Mouse (Mus musculus) ovary, postnatal 10 days (tissue): ENCODE results near the gene Lzic.

Experiments used
- DNase-seq: peaks from one replicate; pipeline ENCODE4 v3.0.0; 2022; ENCODE audit warnings: low spot score

Gene Lzic

GRCm38 (mm10) chr4:149477078-149477477 lies 8.0 kb upstream of the Lzic start, which contains the start of gene Tmem274:
Tmem274 (plus strand) TSS chr4:149477378.
- no peak for DNase-seq

DNA sequence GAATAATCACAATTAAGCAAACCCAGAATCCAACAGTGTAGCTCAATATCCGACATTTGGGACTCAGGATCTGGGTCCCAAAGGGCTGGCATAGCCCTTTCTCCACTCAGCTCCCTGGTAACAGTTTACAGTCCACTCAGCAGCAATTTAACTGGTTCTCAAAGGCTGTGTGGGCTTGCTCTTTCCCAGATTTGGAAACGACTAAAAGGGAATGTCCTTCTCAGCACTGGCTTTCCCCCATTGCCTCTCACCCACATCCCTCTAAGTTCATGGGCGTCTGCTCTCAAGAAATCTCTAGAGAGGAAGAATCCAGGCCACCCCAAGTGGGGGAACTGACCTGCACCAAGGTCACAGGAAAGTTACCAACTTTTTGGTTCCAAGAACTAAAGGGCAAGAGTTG lies 463 bp upstream of the Lzic start:
- DNase-seq, result no peak

DNA sequence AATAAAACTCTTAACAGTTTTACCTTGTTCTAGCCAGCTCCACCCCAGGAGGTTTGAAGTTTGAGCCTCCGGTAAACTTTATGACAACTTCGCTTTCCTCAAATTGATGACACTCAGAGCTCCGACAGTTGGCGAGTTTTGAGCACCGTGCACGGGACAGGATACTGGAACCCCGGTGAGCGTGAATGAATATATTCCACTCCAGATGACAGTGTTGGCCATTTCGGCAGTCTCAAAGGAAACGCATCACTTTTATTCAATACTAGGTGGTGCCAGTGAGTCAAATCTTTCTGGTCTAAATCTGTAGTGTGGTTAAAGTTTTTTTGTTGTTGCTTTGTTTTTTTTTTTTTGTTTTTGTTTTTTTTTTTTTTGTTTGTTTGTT lies 787 bp downstream of the Lzic start:
- no peak for DNase-seq

GRCm38 (mm10) chr4:149487729-149488128 lies 2.7 kb downstream of the Lzic start:
- DNase-seq, result no peak

GRCm38 (mm10) chr4:149489415-149490240 lies 4.6 kb downstream of the Lzic start:
- DNase-seq, result no peak

DNA sequence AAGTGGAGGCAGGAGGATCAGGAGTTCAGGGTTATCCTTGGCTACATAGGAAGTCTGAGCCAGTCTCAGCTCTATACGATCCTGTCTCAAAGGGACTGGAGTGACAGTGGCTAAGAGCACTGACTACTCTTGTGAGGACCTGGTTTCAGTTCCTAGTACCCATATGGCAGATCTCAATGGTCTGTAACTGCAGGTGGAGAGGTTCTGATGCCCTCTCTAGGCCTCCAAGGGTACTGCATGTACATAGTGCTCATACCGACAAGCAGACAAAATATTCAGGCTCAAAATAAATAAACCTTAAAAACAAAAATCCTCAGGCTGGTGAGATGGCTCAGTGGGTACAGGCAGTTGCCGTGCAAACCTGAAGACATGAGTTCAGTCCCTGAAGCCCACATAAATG lies 6.1 kb downstream of the Lzic start:
- DNase-seq, result no peak

DNA sequence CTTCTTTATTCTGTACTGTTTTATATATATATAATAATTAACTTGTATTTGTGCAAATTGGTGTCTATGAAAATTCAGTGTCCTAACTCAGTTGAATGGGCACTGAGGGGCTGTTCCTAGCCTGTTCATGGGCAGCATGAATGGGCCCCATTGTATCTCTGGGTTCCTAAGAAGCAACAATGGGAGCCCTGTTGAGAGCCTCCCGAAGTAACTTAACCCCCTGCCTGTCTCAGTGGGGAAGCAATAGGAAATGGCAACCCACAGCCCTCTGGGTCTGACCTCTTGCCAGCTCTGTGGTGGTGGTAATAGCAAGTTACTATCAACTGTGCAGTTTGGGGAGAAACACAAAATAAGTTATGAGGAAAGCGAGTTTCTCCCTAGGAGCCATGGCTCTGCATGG lies 11.6 kb downstream of the Lzic start:
- DNase-seq, result no peak

- DNase-seq, result no peak
Measured at GRCm38 (mm10) chr4:149498901-149499300, 13.9 kb downstream of the Lzic start.

DNA sequence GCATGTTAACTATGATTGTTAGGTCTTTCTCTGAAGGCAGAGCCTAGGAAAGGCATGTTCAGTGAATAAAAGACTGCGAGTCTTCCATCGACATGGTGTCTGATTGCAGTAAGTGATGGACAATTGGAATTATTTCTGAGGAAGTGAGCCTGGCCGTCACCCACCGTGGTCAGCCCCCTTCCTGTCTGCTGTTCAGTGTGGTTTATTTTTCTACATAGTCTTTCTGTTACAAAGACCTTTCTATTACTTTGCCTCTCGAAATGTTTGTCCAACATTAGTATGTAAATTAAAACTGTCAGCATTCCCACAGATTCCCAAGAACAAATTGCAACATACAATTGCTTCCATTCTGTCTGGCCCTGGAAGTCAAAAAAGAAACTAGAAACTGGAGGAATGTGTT lies 14.8 kb downstream of the Lzic start:
- no peak for DNase-seq

- no peak for DNase-seq
Measured at GRCm38 (mm10) chr4:149504363-149504762, 19.3 kb downstream of the Lzic start.

GRCm38 (mm10) chr4:149504858-149505257 lies 19.8 kb downstream of the Lzic start:
- DNase-seq, result no peak

DNA sequence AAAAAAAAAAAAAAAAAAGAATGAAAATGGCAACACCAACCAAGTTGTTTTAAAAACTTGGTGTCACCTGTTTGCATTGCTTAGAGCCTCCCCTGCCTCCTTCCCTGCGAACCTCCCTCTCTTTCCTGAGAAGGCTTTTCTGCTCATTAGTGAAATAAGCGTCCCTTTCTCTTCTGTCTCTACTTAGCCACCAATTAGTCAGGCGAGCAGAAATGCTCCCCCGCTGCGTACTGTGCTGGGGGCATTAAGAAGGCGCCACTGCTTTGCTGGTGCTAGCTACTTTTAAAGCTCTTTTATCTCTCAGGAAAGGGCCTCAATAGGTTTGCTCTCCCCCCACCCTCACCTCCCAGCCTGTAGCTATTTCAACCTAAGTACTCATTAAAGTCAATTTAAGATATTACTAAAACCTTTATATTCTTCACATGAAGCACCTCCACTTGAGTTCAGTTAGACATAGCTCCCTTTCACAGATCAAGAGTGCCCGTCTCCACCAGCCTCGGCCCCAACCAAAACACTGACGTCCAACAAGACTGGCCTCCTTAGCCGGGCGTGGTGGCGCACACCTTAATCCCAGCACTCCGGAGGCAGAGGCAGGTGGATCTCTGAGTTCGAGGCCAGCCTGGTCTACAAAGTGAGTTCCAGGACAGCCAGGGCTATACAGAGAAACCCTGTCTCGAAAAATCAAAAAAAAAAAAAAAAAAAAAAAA lies 20.4 kb downstream of the Lzic start:
- DNase-seq, result no peak

GRCm38 (mm10) chr4:149506904-149507303 lies 21.9 kb downstream of the Lzic start:
- DNase-seq, result no peak

- DNase-seq, result no peak
Measured at GRCm38 (mm10) chr4:149511221-149511646, 26.2 kb downstream of the Lzic start.

- no peak for DNase-seq
Measured at GRCm38 (mm10) chr4:149512072-149512471, 27.0 kb downstream of the Lzic start.

DNA sequence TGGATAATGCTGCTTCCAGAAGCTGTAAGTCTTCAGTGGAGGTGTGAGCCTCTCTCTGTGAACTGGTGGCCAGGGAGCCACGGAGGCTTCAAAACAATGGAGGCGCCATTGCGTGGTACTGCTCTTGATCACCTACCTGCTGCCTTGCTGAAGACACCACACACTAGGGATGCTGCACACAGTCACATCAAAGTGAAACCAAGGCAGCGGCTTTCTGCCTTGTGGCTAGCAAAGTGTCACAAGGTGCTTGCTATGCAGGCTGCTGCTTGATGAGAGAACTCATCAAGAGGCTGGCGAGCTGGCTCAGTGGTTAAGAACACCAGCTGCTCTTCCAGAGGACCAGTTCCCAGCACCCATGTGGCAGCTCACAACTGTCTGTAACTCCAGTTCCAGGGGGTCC lies 30.7 kb downstream of the Lzic start:
- DNase-seq, result no peak

- DNase-seq, result peak; percentile 90
Measured at GRCm38 (mm10) chr4:149517868-149518340, 32.9 kb downstream of the Lzic start, which contains the start of gene Ctnnbip1. Ctnnbip1 (plus strand) TSS chr4:149518236.

DNA sequence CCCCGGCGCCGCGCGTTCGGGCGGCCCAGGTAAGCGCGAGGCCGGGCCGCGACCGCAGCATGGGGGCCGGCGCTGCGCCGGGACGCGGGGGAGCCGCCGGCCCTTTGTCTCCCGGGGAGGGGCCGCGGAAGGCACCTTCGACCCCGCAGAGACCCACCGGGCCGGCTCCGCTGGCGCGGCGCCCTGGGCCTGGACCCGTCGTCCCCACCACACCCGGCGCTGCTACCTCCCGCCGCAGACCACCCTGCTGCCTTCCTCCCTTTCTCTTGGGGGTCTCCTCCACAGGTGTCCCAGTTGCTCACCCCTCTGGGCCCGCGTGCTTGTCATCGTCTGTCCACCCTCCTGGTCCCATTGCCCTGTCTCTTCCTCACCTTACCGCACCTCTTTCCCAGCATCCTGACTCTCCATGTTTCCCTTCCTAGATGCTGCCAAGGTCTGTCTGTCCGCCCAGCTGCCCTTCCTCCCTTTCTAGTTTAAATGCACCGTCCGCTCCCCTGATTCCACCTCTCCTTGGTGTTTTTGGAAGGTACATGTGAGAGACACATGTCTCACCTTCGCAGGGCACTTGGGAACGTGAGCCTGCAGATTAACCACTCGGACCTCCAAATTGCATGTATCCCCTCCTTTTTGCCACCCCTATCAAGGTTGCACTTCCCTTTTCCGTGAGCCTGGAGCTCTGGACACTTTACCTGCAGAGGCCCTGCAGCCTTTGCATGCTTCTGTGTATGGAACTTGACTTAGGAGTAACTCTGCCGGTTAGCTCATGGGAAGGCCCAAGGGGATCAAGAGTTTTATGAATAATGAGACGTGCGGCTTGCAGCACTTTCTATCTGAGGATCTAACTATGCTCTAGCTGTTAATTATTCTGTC lies 33.6 kb downstream of the Lzic start:
- no peak for DNase-seq

DNA sequence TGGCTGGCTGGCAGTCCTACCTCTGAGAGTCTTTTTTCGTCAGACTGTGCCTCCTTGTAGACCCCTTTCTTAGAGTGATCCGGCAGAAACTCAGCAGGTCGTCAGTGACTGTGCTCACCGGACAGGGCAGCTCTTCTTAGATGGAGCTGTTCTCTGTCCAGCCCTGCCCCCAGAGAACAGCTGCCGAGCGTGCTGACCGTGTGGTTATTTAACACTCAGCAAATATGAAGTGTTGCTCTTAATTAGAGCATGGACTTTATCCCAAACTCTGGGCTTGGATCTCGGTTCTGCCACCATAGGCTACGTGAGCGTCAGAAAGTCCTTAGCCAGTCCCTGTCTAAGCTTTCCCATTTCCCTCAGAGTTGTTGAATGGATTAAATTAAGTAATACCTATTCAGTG lies 36.2 kb downstream of the Lzic start:
- DNase-seq, result no peak

- no peak for DNase-seq
Measured at GRCm38 (mm10) chr4:149523961-149524360, 38.9 kb downstream of the Lzic start.

- no peak for DNase-seq
Measured at GRCm38 (mm10) chr4:149525170-149525569, 40.1 kb downstream of the Lzic start.

- no peak for DNase-seq
Measured at GRCm38 (mm10) chr4:149525811-149526210, 40.8 kb downstream of the Lzic start.
